Mouse (Mus musculus): ENCODE data around the gene Alpk1.

DNA sequence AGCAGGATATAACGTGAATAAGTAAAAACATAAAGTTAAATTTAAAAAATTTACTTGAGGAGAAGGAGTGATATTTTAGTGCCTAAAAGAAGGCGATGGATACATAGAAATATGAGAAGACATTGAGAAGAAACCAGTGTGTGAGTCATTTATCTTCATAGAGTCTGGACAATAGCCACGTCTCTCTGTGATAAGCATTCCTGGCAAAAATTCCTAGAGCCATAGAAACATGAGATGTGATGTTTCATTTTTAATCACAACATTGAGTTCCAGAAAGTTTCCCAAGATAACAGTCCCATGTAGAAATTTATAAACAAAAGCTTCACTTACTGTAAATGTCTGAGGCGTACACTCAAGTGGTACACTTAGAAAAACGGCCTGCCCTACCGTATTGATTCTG, 2.6 kb upstream of the Alpk1 start:
- TF ChIP-seq CTCF (IDR thresholded peaks at IDR 0.05; ENCODE audit: insufficient read depth, low read depth, low read length): no peak
- TF ChIP-seq POLR2A (IDR thresholded peaks at IDR 0.05; ENCODE audit: insufficient read depth, low read depth, low read length): no peak

Data from olfactory bulb, adult 2 months (tissue).